Mouse (Mus musculus) intestine, postnatal 0 days (tissue): ENCODE results near the gene Rbpms2. TPM values are rescaled to one million over a fixed set of nuclear protein-coding genes. Genes with fewer than 3 reads are reported as not detected.

Experiments
- ATAC-seq: fragments of 200-750 bp; cut with Nextera tagmentation; 2 replicates; pipeline ENCODE4 v1.8.0; 2017; ENCODE audit warnings: mild to moderate bottlenecking, moderate TSS enrichment, moderate library complexity
- H3K27ac ChIP-seq: fragments of 300-500 bp; sonication (generic); 2 replicates; pipeline ENCODE4 v1.5.1; 2014; ENCODE audit warnings: mild to moderate bottlenecking, low read depth, low read length, moderate library complexity
- H3K27me3 ChIP-seq: fragments of 300-500 bp; sonication (generic); replicated peaks from 2 replicates; pipeline ENCODE4 v1.6.1; 2014; ENCODE audit warnings: low read length, mixed read lengths; ENCODE audit not compliant: control insufficient read depth, insufficient read depth
- H3K36me3 ChIP-seq: fragments of 300-500 bp; sonication (generic); 2 replicates; pipeline ENCODE4 v1.6.1; 2014; ENCODE audit warnings: mild to moderate bottlenecking, moderate library complexity; ENCODE audit not compliant: control insufficient read depth, insufficient read depth
- H3K4me1 ChIP-seq: fragments of 300-500 bp; sonication (generic); replicated peaks from 2 replicates; pipeline ENCODE4 v1.6.1; 2014; ENCODE audit warnings: antibody characterized with exemption, low read length, mixed read lengths; ENCODE audit not compliant: control insufficient read depth, insufficient read depth
- H3K4me2 ChIP-seq: fragments of 300-500 bp; sonication (generic); replicated peaks from 2 replicates; pipeline ENCODE4 v1.6.1; 2014; ENCODE audit warnings: low read depth, mild to moderate bottlenecking, moderate library complexity
- H3K4me3 ChIP-seq: fragments of 300-500 bp; sonication (generic); 2 replicates; pipeline ENCODE4 v1.5.1; 2014; ENCODE audit warnings: low read depth, low read length
- H3K9ac ChIP-seq: fragments of 300-500 bp; sonication (generic); 2 replicates; pipeline ENCODE4 v1.6.1; 2014; ENCODE audit warnings: mild to moderate bottlenecking, low read depth, low read length
- H3K9me3 ChIP-seq: fragments of 300-500 bp; sonication (generic); 2 replicates; pipeline ENCODE4 v1.6.1; 2016; ENCODE audit warnings: mixed run types; ENCODE audit not compliant: control insufficient read depth
- CTCF ChIP-seq: sonication (generic); IDR thresholded peaks from 2 replicates; pipeline ENCODE4 v1.5.1; 2016; ENCODE audit warnings: low read depth, mild to moderate bottlenecking, control low read depth, antibody characterized with exemption, moderate library complexity
- WGBS: fragments of 180-500 bp; shearing (Covaris S2); extraction: QIAGEN DNeasy Blood & Tissue Kit; methylation state at CpG from one replicate; pipeline ENCODE4 v1.1.7; 2014; 5-methylcytosine and 5-hydroxymethylcytosine counted together
- polyA plus RNA-seq: library from polyadenylated mRNA; unstranded; fragments of >200 nt; fragmentation: Nextera tagmentation; extraction: Ambion mirVana; gene quantifications from 2 replicates; pipeline ENCODE4 v1.2.1, GENCODE M21; 2015

Gene Rbpms2
- polyA plus RNA-seq, 1 experiment from 2014 or later, result 21.4 TPM

- TF ChIP-seq CTCF, result no peak
- Histone ChIP-seq H3K27ac (no peak overlapping the region), H3K27me3 (no peaks in the 10 kb centered on the region), H3K9ac (no peak overlapping the region), H3K9me3 (no peaks in the 10 kb centered on the region), H3K4me2 (no peak overlapping the region), H3K4me3 (no peak overlapping the region), H3K4me1 (no peaks in the 10 kb centered on the region), H3K36me3 (no peaks in the 10 kb centered on the region)
- WGBS, result 71% methylated on average over 2 of the region's 2 CpGs
- ATAC-seq, result no peak
These were observed 28.5 kb upstream of the Rbpms2 start for GRCm38 (mm10) chr9:65600951-65601350.

DNA sequence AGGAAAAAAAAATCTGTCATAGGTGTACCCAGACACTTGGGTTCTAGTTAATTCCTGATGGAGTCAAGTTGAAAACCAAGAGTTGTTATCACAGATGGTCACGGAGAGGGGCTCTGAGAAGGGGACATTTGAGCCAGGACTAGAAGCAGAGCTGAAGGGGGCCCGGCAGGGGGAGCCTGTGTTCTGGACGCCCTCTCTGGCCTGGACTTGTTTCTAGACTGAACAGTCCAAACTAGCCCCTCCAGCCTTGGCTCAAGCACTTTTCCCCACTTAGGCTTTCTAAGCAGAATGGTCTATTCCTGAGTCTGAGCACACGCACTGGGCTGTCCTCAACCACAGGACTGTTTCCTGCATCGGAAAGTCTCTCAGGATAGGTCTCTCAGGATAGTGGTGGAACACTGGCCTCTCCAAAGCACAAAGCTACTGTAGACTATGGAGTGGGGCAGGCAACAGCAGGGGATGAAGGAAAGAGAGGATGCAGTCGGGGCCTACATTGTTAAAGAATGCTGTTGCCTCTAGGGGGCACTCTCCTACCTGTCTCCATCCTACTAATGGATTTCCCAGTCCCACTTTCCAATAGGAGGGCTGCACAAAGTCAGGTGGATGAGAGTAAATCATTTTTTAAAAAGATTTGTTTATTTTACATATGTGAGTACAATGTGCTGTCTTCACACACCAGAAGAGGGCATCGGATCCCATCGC is 25.9 kb upstream of the Rbpms2 start:
- no peak overlapping the region for H3K9ac ChIP-seq
- no peak overlapping the region for H3K27ac ChIP-seq
- H3K9me3 ChIP-seq, result no peaks in the 10 kb centered on the region
- no peak overlapping the region for H3K4me2 ChIP-seq
- TF ChIP-seq CTCF, result peak; percentile 63
- H3K36me3 ChIP-seq, result no peaks in the 10 kb centered on the region
- no peak overlapping the region for H3K4me3 ChIP-seq
- WGBS, result 57% methylated on average over 8 of the region's 8 CpGs
- no peaks in the 10 kb centered on the region for H3K27me3 ChIP-seq
- no peaks in the 10 kb centered on the region for H3K4me1 ChIP-seq
- no peak for ATAC-seq

DNA sequence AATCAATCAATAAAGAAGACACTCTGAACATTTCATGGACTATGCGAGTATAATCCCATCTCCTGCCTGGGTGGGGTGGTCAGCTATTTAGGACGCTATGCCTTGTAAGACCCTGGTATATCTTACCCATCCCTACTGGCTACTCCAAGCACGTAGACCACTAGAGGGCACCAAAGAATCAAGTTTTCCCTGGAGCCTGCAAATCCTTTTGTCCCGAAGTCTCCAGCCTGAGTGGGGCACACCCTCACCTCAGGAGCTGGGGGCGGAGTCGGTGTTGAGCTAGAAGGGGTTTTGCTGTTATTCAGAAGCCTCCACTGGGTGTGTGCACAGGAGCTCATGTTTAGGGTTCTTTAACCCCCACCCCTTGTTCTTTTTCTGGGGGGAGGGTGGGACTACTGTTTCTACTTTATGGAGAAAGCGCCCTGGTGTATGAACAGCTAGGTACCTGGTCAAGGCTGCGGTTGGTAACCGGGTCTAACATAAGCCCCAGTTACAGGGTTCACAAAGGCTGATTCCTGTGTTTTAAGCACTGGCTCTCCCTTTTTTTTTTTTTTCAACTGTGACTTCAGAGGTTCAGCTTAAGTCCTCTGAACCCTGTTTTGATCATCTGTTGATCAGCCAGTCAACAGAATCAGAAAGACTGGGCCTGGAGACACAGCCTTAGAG is 23.8 kb upstream of the Rbpms2 start:
- H3K4me1 ChIP-seq, result no peaks in the 10 kb centered on the region
- peak overlapping the region; percentile 45; the same call in 1 of the 2 replicates for H3K4me2 ChIP-seq
- H3K27me3 ChIP-seq, result no peaks in the 10 kb centered on the region
- WGBS, result 8% methylated on average over 9 of the region's 9 CpGs
- no peak overlapping the region for H3K27ac ChIP-seq
- no peaks in the 10 kb centered on the region for H3K36me3 ChIP-seq
- H3K4me3 ChIP-seq, result no peak overlapping the region
- peak; percentile 56 for ATAC-seq
- H3K9me3 ChIP-seq, result no peaks in the 10 kb centered on the region
- H3K9ac ChIP-seq, result no peak overlapping the region
- peak; percentile 87 for TF ChIP-seq CTCF

DNA sequence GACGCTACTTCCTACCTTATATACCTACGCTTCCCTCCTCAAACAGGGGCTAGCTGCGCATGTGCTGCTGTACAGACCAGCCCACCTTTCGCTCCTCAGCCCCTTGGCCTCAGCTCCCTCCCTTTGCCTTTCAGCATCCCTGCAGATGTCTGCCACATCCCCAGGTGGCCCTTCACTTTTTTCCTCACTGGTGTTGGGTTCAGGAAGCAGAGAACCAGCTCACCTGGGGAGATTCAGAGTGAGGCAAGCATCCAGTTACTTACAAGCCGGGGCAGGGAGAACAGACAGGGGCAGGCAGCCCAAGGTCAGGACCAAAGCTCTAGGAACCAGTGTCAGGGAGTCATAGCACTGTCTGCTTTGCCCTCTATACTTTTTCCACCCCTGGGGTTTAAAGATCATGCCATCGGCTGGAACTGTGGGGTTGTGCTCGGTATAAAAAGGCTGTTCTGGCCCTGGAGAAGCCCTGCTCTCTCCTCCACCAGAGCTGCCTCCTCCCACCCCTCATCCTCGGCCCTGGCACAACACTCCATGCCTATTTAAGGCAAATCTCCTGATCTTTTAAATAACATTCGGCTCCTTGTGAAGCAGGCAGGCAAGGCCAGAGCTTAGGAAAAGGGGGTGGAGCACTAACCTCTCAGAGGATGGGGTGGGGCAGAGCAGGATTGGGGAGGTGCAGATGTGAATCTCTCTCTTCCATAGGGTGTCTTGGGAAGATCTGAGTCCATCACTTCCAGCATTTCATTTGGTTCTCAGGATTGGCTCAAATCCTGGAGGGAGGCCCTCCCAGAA is 22.9 kb upstream of the Rbpms2 start:
- Histone ChIP-seq H3K4me2 (no peak overlapping the region), H3K36me3 (no peaks in the 10 kb centered on the region), H3K9ac (no peak overlapping the region), H3K27ac (no peak overlapping the region), H3K4me3 (no peak overlapping the region), H3K9me3 (no peaks in the 10 kb centered on the region), H3K27me3 (no peaks in the 10 kb centered on the region), H3K4me1 (no peaks in the 10 kb centered on the region)
- WGBS, result 59% methylated on average over 9 of the region's 9 CpGs
- no peak for TF ChIP-seq CTCF
- peak; percentile 46; the same call in 1 of the 2 replicates for ATAC-seq

GRCm38 (mm10) chr9:65607120-65607519 is 22.3 kb upstream of the Rbpms2 start:
- no peaks in the 10 kb centered on the region for H3K4me1 ChIP-seq
- H3K27me3 ChIP-seq, result no peaks in the 10 kb centered on the region
- ATAC-seq, result no peak
- no peak overlapping the region for H3K4me2 ChIP-seq
- TF ChIP-seq CTCF, result no peak
- no peak overlapping the region for H3K27ac ChIP-seq
- H3K9me3 ChIP-seq, result no peaks in the 10 kb centered on the region
- H3K36me3 ChIP-seq, result no peaks in the 10 kb centered on the region
- WGBS, result 45% methylated on average over 2 of the region's 2 CpGs
- H3K4me3 ChIP-seq, result no peak overlapping the region
- H3K9ac ChIP-seq, result no peak overlapping the region

DNA sequence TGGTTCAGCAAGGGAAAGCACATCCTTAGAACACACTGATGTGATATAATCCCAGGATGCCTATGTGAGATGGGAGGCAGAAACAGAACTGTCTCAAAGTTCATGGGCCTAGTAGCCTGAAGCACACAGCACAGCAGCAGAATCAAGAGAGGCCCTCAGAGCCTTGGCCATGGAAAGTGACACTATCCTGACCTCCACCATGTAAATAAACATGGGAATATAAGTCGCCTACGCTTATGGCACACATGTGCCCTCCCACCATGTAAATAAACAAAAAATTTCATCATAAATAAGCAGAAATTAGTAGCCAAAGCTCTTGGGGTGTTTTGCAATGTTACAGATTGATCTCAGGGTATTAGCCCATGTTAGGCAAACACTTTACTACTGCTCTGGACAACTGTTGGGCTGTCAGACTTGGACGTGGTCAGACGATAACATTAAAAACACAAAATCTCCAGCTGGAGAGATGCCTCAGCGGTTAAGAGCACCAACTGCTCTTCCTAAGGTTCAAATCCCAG is 17.4 kb upstream of the Rbpms2 start:
- ATAC-seq, result no peak
- Histone ChIP-seq H3K4me3 (no peak overlapping the region), H3K9me3 (no peaks in the 10 kb centered on the region), H3K27ac (no peak overlapping the region), H3K4me1 (no peaks in the 10 kb centered on the region), H3K36me3 (no peaks in the 10 kb centered on the region), H3K9ac (no peak overlapping the region), H3K27me3 (no peaks in the 10 kb centered on the region), H3K4me2 (no peak overlapping the region)
- WGBS, result 74% methylated on average over 5 of the region's 5 CpGs
- no peak for TF ChIP-seq CTCF
